Mouse (Mus musculus) lung, embryonic 14.5 days (tissue): ENCODE measurements around the gene Topaz1. TPM values are rescaled to one million over a fixed set of nuclear protein-coding genes. Genes with fewer than 3 reads are reported as not detected.

ENCODE experiments used
- ATAC-seq: fragments of 200-750 bp; cut with Nextera tagmentation; 2 replicates; pipeline ENCODE4 v1.8.0; 2017; ENCODE audit warnings: mild to moderate bottlenecking, moderate TSS enrichment, moderate library complexity; ENCODE audit not compliant: insufficient read depth
- DNase-seq: peaks from one replicate; pipeline ENCODE4 v3.0.0-alpha.2; 2015
- H3K27ac ChIP-seq: fragments of 300-500 bp; sonication (generic); 2 replicates; pipeline ENCODE4 v1.5.1; 2014; ENCODE audit warnings: low read depth, mild to moderate bottlenecking, moderate library complexity
- H3K27me3 ChIP-seq: fragments of 300-500 bp; sonication (generic); 2 replicates; pipeline ENCODE4 v1.6.1; 2014; ENCODE audit warnings: low read length, control low read depth; ENCODE audit not compliant: insufficient read depth
- H3K36me3 ChIP-seq: fragments of 300-500 bp; sonication (generic); 2 replicates; pipeline ENCODE4 v1.6.1; 2014; ENCODE audit warnings: control low read depth; ENCODE audit not compliant: insufficient read depth
- H3K4me1 ChIP-seq: fragments of 300-500 bp; sonication (generic); 2 replicates; pipeline ENCODE4 v1.6.1; 2014; ENCODE audit warnings: antibody characterized with exemption, control low read depth; ENCODE audit not compliant: insufficient read depth
- H3K4me2 ChIP-seq: fragments of 300-500 bp; sonication (generic); 2 replicates; pipeline ENCODE4 v1.6.1; 2014; ENCODE audit warnings: mild to moderate bottlenecking
- H3K4me3 ChIP-seq: fragments of 300-500 bp; sonication (generic); 2 replicates; pipeline ENCODE4 v1.5.1; 2014; ENCODE audit warnings: low read depth, low read length
- H3K9ac ChIP-seq: fragments of 300-500 bp; sonication (generic); 2 replicates; pipeline ENCODE4 v1.6.1; 2014
- H3K9me3 ChIP-seq: fragments of 300-500 bp; sonication (generic); 2 replicates; pipeline ENCODE4 v1.6.1; 2016; ENCODE audit warnings: low read depth, low read length, control low read depth
- CTCF ChIP-seq: IDR thresholded peaks from 2 replicates; pipeline ENCODE4 v1.5.1; 2016; ENCODE audit warnings: antibody characterized with exemption, low read depth
- WGBS: fragments of 180-500 bp; shearing (Covaris S2); extraction: QIAGEN DNeasy Blood & Tissue Kit; methylation state at CpG from one replicate; pipeline ENCODE4 v1.1.7; 2014; 5-methylcytosine and 5-hydroxymethylcytosine counted together
- polyA plus RNA-seq: library from polyadenylated mRNA; unstranded; fragments of >200 nt; fragmentation: Nextera tagmentation; extraction: Ambion mirVana; gene quantifications from 2 replicates; pipeline ENCODE4 v1.2.1, GENCODE M21; 2014

Gene Topaz1
- polyA plus RNA-seq, 1 experiment from 2014 or later, result not detected

DNA sequence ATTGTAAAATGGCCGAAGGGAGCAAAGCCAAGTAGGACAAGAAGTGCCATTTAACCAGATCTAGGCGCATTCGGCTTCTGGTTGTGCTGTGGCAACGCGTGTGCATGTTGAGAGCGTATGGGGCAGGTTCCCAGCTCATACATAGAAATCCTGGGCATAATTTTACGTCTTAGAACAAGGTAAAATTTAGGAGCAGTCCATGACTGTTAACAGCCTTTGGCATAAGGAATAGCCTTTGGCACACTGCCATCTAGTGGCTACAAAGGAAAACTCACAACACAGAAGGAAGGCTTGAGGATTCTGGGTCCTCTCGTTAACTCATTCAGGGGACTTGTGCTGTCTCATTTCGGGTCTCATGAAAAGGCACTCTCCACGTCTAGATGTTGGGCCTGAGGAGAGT, 17.6 kb upstream of the Topaz1 start:
- DNase-seq (peak; percentile 88), ATAC-seq (peak; percentile 68)
- Histone ChIP-seq H3K9me3 (no peaks in the 10 kb centered on the region), H3K36me3 (no peaks in the 10 kb centered on the region), H3K9ac (no peak overlapping the region), H3K4me2 (no peak overlapping the region), H3K27me3 (peaks cover 7% of the 10 kb centered on the region), H3K4me3 (no peak overlapping the region), H3K27ac (no peak overlapping the region), H3K4me1 (no peaks in the 10 kb centered on the region)
- peak; percentile 86 for TF ChIP-seq CTCF
- WGBS, result 13% methylated on average over 10 of the region's 10 CpGs

DNA sequence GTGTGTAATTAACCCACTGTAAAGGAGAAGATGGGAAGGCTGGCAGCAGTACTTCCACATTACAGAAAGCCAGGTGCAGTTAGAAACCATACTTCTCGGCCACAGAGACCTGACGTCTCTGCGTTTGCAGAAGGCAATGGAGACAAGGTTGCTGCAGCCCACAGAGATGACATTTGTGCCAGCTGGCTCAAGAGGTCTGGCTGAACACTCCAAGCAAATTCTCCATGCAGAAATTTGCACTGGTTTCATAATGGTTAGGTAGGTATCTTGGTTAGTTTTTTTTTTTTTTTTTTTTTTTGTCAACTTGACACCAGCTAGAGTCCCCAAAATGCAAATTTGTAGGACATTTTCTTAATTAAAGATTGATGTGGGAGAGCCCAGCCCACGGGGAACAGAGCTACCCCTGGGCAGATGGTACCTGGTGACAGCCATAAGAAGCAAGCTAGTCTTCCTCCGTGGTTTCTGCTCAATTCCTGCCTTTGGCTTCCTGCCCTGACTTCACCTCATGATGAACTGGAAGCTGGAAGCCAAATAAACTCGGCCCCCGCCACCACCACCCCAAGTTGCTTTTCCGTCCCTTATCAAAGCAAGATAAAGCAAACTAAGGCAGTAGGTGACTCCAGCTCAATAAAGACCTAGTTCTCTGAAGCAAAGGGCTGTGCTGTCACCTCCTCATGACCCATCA, 14.9 kb upstream of the Topaz1 start:
- no peak for TF ChIP-seq CTCF
- 43% methylated on average over 8 of the region's 8 CpGs for WGBS
- no peak for ATAC-seq
- Histone ChIP-seq H3K4me1 (no peaks in the 10 kb centered on the region), H3K9me3 (no peaks in the 10 kb centered on the region), H3K4me3 (no peak overlapping the region), H3K27me3 (peaks cover 2% of the 10 kb centered on the region; the same call in 1 of the 2 replicates), H3K4me2 (no peak overlapping the region), H3K36me3 (no peaks in the 10 kb centered on the region), H3K27ac (no peak overlapping the region), H3K9ac (no peak overlapping the region)
- no peak for DNase-seq

DNA sequence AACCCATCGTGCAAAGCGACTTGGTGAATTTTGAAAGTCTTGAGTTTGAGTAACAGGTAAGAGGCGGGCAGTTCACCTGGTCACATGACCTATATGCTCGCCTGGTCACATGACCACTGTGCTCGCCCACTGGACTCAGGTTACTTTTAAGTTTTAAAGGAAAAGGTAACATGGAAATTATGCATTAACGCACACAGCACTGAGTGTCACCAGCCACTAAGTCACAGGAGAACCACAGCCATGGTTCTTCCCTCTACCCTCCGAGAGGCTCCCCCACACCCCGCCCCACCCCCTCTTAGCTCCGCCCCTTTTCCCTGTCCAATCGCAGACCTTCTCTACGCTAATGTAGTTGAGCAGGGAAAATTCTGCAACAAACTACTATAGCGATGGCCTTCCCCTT, 13.9 kb upstream of the Topaz1 start:
- ATAC-seq, result no peak

DNA sequence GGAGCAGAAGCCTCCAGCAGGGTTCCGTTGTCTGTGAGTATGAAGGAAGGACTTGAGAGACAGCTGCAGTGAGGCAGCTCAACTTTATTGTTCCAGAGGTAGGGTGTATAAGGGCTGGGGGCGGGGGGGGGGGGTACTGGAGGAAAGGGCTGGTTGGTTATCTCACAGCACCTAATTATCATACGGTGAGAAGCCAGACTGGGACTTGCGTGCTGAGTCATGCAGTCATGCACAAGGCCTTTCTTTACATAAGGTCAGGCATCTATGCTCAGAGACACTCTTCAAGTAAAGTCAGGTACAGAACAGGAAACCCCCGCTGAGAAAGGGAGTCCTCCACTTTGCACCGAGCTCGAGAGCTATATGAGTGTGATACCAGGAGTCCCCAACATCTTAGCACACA, 12.2 kb upstream of the Topaz1 start:
- WGBS, result 50% methylated on average over 7 of the region's 7 CpGs
- no peaks in the 10 kb centered on the region for H3K36me3 ChIP-seq
- no peak overlapping the region for H3K4me2 ChIP-seq
- no peak overlapping the region for H3K4me3 ChIP-seq
- no peaks in the 10 kb centered on the region for H3K4me1 ChIP-seq
- no peak for ATAC-seq
- peaks cover 2% of the 10 kb centered on the region; the same call in 1 of the 2 replicates for H3K27me3 ChIP-seq
- no peaks in the 10 kb centered on the region for H3K9me3 ChIP-seq
- no peak for DNase-seq
- no peak overlapping the region for H3K9ac ChIP-seq
- no peak overlapping the region for H3K27ac ChIP-seq
- no peak for TF ChIP-seq CTCF

More for the DNA sequence above, 13.9 kb upstream of the Topaz1 start:
- DNase-seq, result no peak
- Histone ChIP-seq H3K9me3 (no peaks in the 10 kb centered on the region), H3K4me1 (no peaks in the 10 kb centered on the region), H3K27me3 (peaks cover 2% of the 10 kb centered on the region; the same call in 1 of the 2 replicates), H3K9ac (no peak overlapping the region), H3K27ac (no peak overlapping the region), H3K4me3 (peak overlapping the region; percentile 18), H3K4me2 (peak overlapping the region; percentile 36), H3K36me3 (no peaks in the 10 kb centered on the region)
- no peak for TF ChIP-seq CTCF
- WGBS, result 38% methylated on average over 12 of the region's 12 CpGs

DNA sequence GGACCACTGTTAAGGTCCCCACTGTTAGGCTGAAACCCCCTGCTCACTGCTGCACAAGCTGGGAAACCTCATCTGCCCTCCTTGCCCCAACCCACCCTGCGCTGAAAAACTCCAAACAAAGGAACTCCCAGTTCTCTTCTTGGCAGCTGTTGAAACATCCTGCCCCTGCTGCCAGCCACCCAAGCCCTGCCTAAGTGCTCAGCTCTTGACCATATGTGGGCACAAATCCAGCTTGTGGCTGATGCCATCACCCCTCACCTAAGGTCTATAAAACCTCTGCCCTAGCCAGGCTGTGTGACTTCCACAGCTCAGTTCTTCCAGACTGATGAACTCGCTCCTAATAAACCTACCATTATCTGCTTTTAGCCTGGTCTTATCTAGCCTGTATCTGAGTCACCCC, 11.1 kb upstream of the Topaz1 start:
- 60% methylated on average over 2 of the region's 2 CpGs for WGBS

DNA sequence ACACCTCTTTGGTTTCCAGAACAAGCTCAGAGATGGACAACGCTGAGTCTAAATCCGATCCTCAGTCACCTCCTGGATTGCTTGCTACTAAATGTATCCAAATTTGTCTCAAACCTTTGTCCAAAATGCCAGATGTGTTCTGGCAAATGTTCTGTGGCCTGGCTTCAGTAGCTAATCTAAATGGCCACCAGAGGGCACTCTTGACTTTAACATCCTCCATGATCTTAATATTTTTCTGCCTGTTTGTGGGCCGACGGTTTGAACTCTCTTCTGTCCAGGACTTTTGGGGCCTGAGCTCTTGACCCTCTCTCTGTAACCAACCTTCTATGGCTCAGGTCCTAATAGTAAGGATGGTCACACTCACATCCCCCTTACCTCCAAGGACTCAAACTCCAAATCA, 10.4 kb upstream of the Topaz1 start:
- H3K36me3 ChIP-seq, result no peaks in the 10 kb centered on the region
- TF ChIP-seq CTCF, result peak; percentile 79
- no peak overlapping the region for H3K27ac ChIP-seq
- H3K4me1 ChIP-seq, result no peaks in the 10 kb centered on the region
- no peaks in the 10 kb centered on the region for H3K9me3 ChIP-seq
- no peak overlapping the region for H3K4me2 ChIP-seq
- peak; percentile 44; the same call in 1 of the 2 replicates for ATAC-seq
- H3K9ac ChIP-seq, result no peak overlapping the region
- no peak overlapping the region for H3K4me3 ChIP-seq
- WGBS, result 14% methylated on average over 4 of the region's 4 CpGs
- peak; percentile 92 for DNase-seq
- peaks cover 2% of the 10 kb centered on the region; the same call in 1 of the 2 replicates for H3K27me3 ChIP-seq

More for the DNA sequence above, 11.1 kb upstream of the Topaz1 start:
- Histone ChIP-seq H3K27me3 (peaks cover 2% of the 10 kb centered on the region; the same call in 1 of the 2 replicates), H3K4me2 (no peak overlapping the region), H3K4me3 (no peak overlapping the region), H3K9me3 (no peaks in the 10 kb centered on the region), H3K36me3 (no peaks in the 10 kb centered on the region), H3K27ac (no peak overlapping the region), H3K4me1 (no peaks in the 10 kb centered on the region), H3K9ac (no peak overlapping the region; the same call in 1 of the 2 replicates)
- no peak for DNase-seq
- no peak for TF ChIP-seq CTCF
- peak; percentile 35; the same call in 1 of the 2 replicates for ATAC-seq

DNA sequence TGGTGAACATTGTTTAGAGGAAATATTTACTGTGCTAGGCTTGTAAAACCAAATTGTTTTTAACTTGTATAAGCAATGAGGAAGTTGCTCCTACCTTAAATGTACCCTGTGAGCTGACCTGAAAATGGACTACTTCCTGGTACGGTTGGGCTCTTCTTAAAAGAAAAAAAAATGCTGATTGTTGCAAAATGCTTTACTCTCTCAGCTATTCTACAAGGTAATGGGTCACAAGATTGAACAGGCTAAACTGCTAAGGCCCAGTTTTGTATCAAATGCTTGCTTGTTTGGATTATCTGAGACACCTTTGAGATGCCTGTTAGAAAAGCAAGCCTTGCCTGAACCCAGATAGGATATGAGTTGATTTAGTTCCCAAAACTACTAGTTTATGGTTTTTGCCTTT, 1.3 kb upstream of the Topaz1 start:
- 65% methylated on average over 1 of the region's 1 CpGs for WGBS
- H3K4me1 ChIP-seq, result no peaks in the 10 kb centered on the region
- no peak overlapping the region for H3K4me3 ChIP-seq
- no peak overlapping the region for H3K27ac ChIP-seq
- no peaks in the 10 kb centered on the region for H3K36me3 ChIP-seq
- DNase-seq (no peak), ATAC-seq (no peak)
- H3K9ac ChIP-seq, result no peak overlapping the region
- no peak overlapping the region for H3K4me2 ChIP-seq
- no peaks in the 10 kb centered on the region for H3K9me3 ChIP-seq
- no peak for TF ChIP-seq CTCF
- no peaks in the 10 kb centered on the region for H3K27me3 ChIP-seq
